ENCODE assay signal across 40 mouse cellular contexts in genomic region chr19:29944935-29945334, GRCm38 (mm10). TPM values are rescaled to one million over a fixed set of nuclear protein-coding genes. Genes with fewer than 3 reads are reported as not detected.
"Had no signal": no experiment of that assay in that cellular context is flagged by ENCODE, and none has a peak within 500 bp of the region (broad histone marks: within the 10 kb centered on the region; RNA-seq: fewer than 3 reads in every experiment).

No protein-coding gene starts in this region.

RNA-seq across cellular contexts. Expression of gene Il33, which starts 20.0 kb away (rescaled TPM):
- total RNA-seq: megakaryocyte progenitor cell, adult 5-6 weeks; megakaryocyte, adult 5-6 weeks; megakaryocyte-erythroid progenitor cell, adult 5-6 weeks; monocyte, adult 5-6 weeks had no signal
- polyA plus RNA-seq: macrophage had no signal

RNA-seq across cellular contexts. Expression of gene Trpd52l3, which starts 58.7 kb away (rescaled TPM):
- total RNA-seq: left cerebral cortex, postnatal 10 days; left cerebral cortex, postnatal 14 days; left cerebral cortex, postnatal 25 days; left cerebral cortex, postnatal 36 days; left cerebral cortex, postnatal 4 days; liver, adult 2 months; megakaryocyte progenitor cell, adult 5-6 weeks; megakaryocyte, adult 5-6 weeks; megakaryocyte-erythroid progenitor cell, adult 5-6 weeks; midbrain, postnatal 0 days; monocyte, adult 5-6 weeks had no signal
- polyA plus RNA-seq: limb, embryonic 10.5 days; limb, embryonic 11.5 days; limb, embryonic 12.5 days; limb, embryonic 13.5 days; limb, embryonic 14.5 days; limb, embryonic 15.5 days; liver, adult 2 months; liver, embryonic 11.5 days; liver, embryonic 12.5 days; liver, embryonic 13.5 days; liver, embryonic 14.5 days; liver, embryonic 15.5 days; liver, embryonic 16.5 days; liver, postnatal 0 days; lung, adult 2 months; lung, embryonic 14.5 days; lung, embryonic 15.5 days; lung, embryonic 16.5 days; lung, postnatal 0 days; macrophage; midbrain, embryonic 10.5 days; midbrain, embryonic 11.5 days; midbrain, embryonic 12.5 days; midbrain, embryonic 13.5 days; midbrain, embryonic 14.5 days; midbrain, embryonic 15.5 days; midbrain, embryonic 16.5 days; midbrain, postnatal 0 days; myocyte; neural tube, embryonic 11.5 days; neural tube, embryonic 12.5 days had no signal
